Mouse (Mus musculus) lung, embryonic 14.5 days (tissue): ENCODE data around the gene Lpcat3. TPM values are rescaled to one million over a fixed set of nuclear protein-coding genes. Genes with fewer than 3 reads are reported as not detected.

Experiments
- ATAC-seq: fragments of 200-750 bp; cut with Nextera tagmentation; 2 replicates; pipeline ENCODE4 v1.8.0; 2017; ENCODE audit warnings: mild to moderate bottlenecking, moderate TSS enrichment, moderate library complexity; ENCODE audit not compliant: insufficient read depth
- DNase-seq: peaks from one replicate; pipeline ENCODE4 v3.0.0-alpha.2; 2015
- H3K27ac ChIP-seq: fragments of 300-500 bp; sonication (generic); 2 replicates; pipeline ENCODE4 v1.5.1; 2014; ENCODE audit warnings: low read depth, mild to moderate bottlenecking, moderate library complexity
- H3K27me3 ChIP-seq: fragments of 300-500 bp; sonication (generic); 2 replicates; pipeline ENCODE4 v1.6.1; 2014; ENCODE audit warnings: low read length, control low read depth; ENCODE audit not compliant: insufficient read depth
- H3K36me3 ChIP-seq: fragments of 300-500 bp; sonication (generic); 2 replicates; pipeline ENCODE4 v1.6.1; 2014; ENCODE audit warnings: control low read depth; ENCODE audit not compliant: insufficient read depth
- H3K4me1 ChIP-seq: fragments of 300-500 bp; sonication (generic); 2 replicates; pipeline ENCODE4 v1.6.1; 2014; ENCODE audit warnings: antibody characterized with exemption, control low read depth; ENCODE audit not compliant: insufficient read depth
- H3K4me2 ChIP-seq: fragments of 300-500 bp; sonication (generic); 2 replicates; pipeline ENCODE4 v1.6.1; 2014; ENCODE audit warnings: mild to moderate bottlenecking
- H3K4me3 ChIP-seq: fragments of 300-500 bp; sonication (generic); 2 replicates; pipeline ENCODE4 v1.5.1; 2014; ENCODE audit warnings: low read depth, low read length
- H3K9ac ChIP-seq: fragments of 300-500 bp; sonication (generic); 2 replicates; pipeline ENCODE4 v1.6.1; 2014
- H3K9me3 ChIP-seq: fragments of 300-500 bp; sonication (generic); 2 replicates; pipeline ENCODE4 v1.6.1; 2016; ENCODE audit warnings: low read depth, low read length, control low read depth
- CTCF ChIP-seq: IDR thresholded peaks from 2 replicates; pipeline ENCODE4 v1.5.1; 2016; ENCODE audit warnings: antibody characterized with exemption, low read depth
- WGBS: fragments of 180-500 bp; shearing (Covaris S2); extraction: QIAGEN DNeasy Blood & Tissue Kit; methylation state at CpG from one replicate; pipeline ENCODE4 v1.1.7; 2014; 5-methylcytosine and 5-hydroxymethylcytosine counted together
- polyA plus RNA-seq: library from polyadenylated mRNA; unstranded; fragments of >200 nt; fragmentation: Nextera tagmentation; extraction: Ambion mirVana; gene quantifications from 2 replicates; pipeline ENCODE4 v1.2.1, GENCODE M21; 2014

Lpcat3 gene
- polyA plus RNA-seq, 1 experiment from 2014 or later, result 50.3 TPM

GRCm38 (mm10) chr6:124717968-124718367, 55.1 kb downstream of the Lpcat3 start:
- Histone ChIP-seq H3K27me3 (no peaks in the 10 kb centered on the region), H3K4me3 (peak overlapping the region; percentile 43), H3K36me3 (peaks cover 42% of the 10 kb centered on the region), H3K4me1 (peaks cover 8% of the 10 kb centered on the region), H3K27ac (peak overlapping the region; percentile 81), H3K9ac (peak overlapping the region; percentile 57), H3K9me3 (no peaks in the 10 kb centered on the region), H3K4me2 (peak overlapping the region; percentile 56)
- 54% methylated on average over 13 of the region's 13 CpGs for WGBS
- TF ChIP-seq CTCF, result no peak
- no peak for DNase-seq
- ATAC-seq, result no peak

DNA sequence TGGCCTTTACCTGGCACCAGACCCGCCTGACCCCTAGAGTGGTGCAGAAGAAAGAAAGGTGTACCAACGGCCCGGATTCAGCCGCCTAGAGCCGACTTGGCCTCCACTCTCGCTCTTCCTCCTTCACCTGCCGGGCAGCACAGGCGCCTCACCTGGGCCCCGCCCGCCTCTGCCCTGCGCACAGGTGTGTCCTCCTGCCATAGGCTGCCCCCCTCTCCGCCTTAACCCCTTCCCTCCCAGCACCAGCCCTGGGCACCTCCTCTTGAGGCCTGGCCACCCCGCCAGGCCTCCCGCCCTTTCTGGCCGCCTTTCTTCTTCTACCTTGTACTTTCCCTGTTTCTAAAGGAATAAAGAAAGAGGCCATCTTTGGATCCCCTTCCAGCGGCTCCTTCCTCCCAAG, 55.9 kb downstream of the Lpcat3 start:
- no peaks in the 10 kb centered on the region for H3K9me3 ChIP-seq
- peak overlapping the region; percentile 57 for H3K9ac ChIP-seq
- H3K4me1 ChIP-seq, result peaks cover 1% of the 10 kb centered on the region; the same call in 1 of the 2 replicates
- no peak for TF ChIP-seq CTCF
- ATAC-seq, result peak; percentile 48
- peak overlapping the region; percentile 56 for H3K4me2 ChIP-seq
- WGBS, result 53% methylated on average over 15 of the region's 16 CpGs
- peak overlapping the region; percentile 81 for H3K27ac ChIP-seq
- H3K27me3 ChIP-seq, result no peaks in the 10 kb centered on the region
- peak; percentile 72 for DNase-seq
- H3K36me3 ChIP-seq, result peaks cover 41% of the 10 kb centered on the region
- peak overlapping the region; percentile 43 for H3K4me3 ChIP-seq

DNA sequence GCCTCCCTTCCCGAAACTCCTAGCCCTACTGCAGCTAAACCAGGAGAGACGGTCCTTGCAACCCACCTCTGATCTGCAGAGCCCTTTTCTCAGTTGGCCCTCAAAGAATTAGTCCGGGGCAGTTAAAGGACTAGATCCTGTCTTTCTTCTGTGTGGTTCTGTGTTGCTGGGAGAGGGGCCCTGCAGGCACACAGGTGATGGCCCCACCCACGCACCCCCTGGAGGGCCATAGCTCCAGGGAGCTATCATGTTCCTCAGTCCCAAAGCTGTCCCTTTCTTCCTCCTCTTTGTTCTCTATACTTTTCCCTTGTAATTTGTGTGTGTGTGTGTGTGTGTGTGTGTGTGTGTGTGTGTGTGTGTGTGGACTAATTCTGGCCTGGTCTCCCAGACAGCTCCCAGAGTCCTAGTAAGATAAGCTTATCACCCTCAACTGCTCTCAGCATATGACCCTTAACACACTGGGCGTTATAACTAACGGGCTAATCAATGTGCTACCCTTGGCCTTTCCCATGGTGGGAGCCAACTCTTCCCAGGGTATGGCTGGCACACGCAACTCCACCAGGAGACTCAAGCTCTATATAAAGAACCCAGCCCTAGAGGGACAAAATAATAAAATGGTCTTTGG, 56.6 kb downstream of the Lpcat3 start:
- Histone ChIP-seq H3K4me1 (no peaks in the 10 kb centered on the region), H3K27me3 (no peaks in the 10 kb centered on the region), H3K4me2 (peak overlapping the region; percentile 56), H3K9me3 (no peaks in the 10 kb centered on the region), H3K27ac (peak overlapping the region; percentile 81), H3K36me3 (peaks cover 33% of the 10 kb centered on the region), H3K9ac (peak overlapping the region; percentile 57), H3K4me3 (peak overlapping the region; percentile 43)
- ATAC-seq, result no peak
- 47% methylated on average over 7 of the region's 7 CpGs for whole genome bisulfite sequencing
- no peak for DNase-seq
- TF ChIP-seq CTCF, result no peak

GRCm38 (mm10) chr6:124720904-124721303, 58.1 kb downstream of the Lpcat3 start:
- peak overlapping the region; percentile 56 for H3K4me2 ChIP-seq
- DNase-seq (no peak), ATAC-seq (no peak)
- H3K36me3 ChIP-seq, result peaks cover 19% of the 10 kb centered on the region
- H3K4me1 ChIP-seq, result no peaks in the 10 kb centered on the region
- TF ChIP-seq CTCF, result no peak
- peak overlapping the region; percentile 43; the same call in 1 of the 2 replicates for H3K4me3 ChIP-seq
- no peaks in the 10 kb centered on the region for H3K9me3 ChIP-seq
- H3K9ac ChIP-seq, result peak overlapping the region; percentile 57
- H3K27ac ChIP-seq, result peak overlapping the region; percentile 46; the same call in 1 of the 2 replicates
- H3K27me3 ChIP-seq, result no peaks in the 10 kb centered on the region
- WGBS, result 54% methylated on average over 11 of the region's 11 CpGs

- Histone ChIP-seq H3K4me1 (no peaks in the 10 kb centered on the region), H3K4me3 (no peak overlapping the region), H3K27ac (no peak overlapping the region), H3K4me2 (no peak overlapping the region), H3K9me3 (no peaks in the 10 kb centered on the region), H3K9ac (no peak overlapping the region), H3K27me3 (no peaks in the 10 kb centered on the region), H3K36me3 (no peaks in the 10 kb centered on the region)
- no peak for TF ChIP-seq CTCF
- no peak for ATAC-seq
- DNase-seq, result no peak
- 70% methylated on average over 6 of the region's 6 CpGs for WGBS
These were observed 60.1 kb downstream of the Lpcat3 start for GRCm38 (mm10) chr6:124722876-124723473.

- no peak overlapping the region for H3K4me3 ChIP-seq
- H3K4me2 ChIP-seq, result no peak overlapping the region
- no peaks in the 10 kb centered on the region for H3K27me3 ChIP-seq
- no peak overlapping the region for H3K9ac ChIP-seq
- DNase-seq, result no peak
- H3K4me1 ChIP-seq, result no peaks in the 10 kb centered on the region
- H3K9me3 ChIP-seq, result no peaks in the 10 kb centered on the region
- no peak for TF ChIP-seq CTCF
- ATAC-seq, result no peak
- H3K36me3 ChIP-seq, result no peaks in the 10 kb centered on the region
- H3K27ac ChIP-seq, result no peak overlapping the region
- 70% methylated on average over 8 of the region's 8 CpGs for WGBS
These were observed 60.7 kb downstream of the Lpcat3 start for GRCm38 (mm10) chr6:124723541-124723940.

- H3K36me3 ChIP-seq, result no peaks in the 10 kb centered on the region
- H3K9ac ChIP-seq, result no peak overlapping the region
- no peak overlapping the region for H3K27ac ChIP-seq
- WGBS, result 80% methylated on average over 10 of the region's 10 CpGs
- TF ChIP-seq CTCF, result no peak
- H3K4me3 ChIP-seq, result no peak overlapping the region
- no peak overlapping the region for H3K4me2 ChIP-seq
- DNase-seq (no peak), ATAC-seq (no peak)
- H3K4me1 ChIP-seq, result no peaks in the 10 kb centered on the region
- H3K9me3 ChIP-seq, result no peaks in the 10 kb centered on the region
- no peaks in the 10 kb centered on the region for H3K27me3 ChIP-seq
These were observed 61.6 kb downstream of the Lpcat3 start for GRCm38 (mm10) chr6:124724472-124724871.
